Mouse (Mus musculus) forebrain, embryonic 14.5 days (tissue): ENCODE data around the gene Kdsr. TPM values are rescaled to one million over a fixed set of nuclear protein-coding genes. Genes with fewer than 3 reads are reported as not detected.
A peak's percentile ranks its signal among the peaks of the same experiment; 100 is the strongest.

ENCODE experiments used
- ATAC-seq: fragments of 200-750 bp; cut with Nextera tagmentation; 2 replicates; pipeline ENCODE4 v1.8.0; 2017; ENCODE audit warnings: mild to moderate bottlenecking, moderate library complexity
- DNase-seq: peaks from one replicate; pipeline ENCODE4 v3.0.0-alpha.2; 2015; ENCODE audit warnings: low spot score
- H3K27ac ChIP-seq: fragments of 300-500 bp; sonication (generic); 2 replicates; pipeline ENCODE4 v1.5.1; 2014; ENCODE audit warnings: low read depth, mild to moderate bottlenecking, control low read depth, low read length, moderate library complexity
- H3K27me3 ChIP-seq: fragments of 300-500 bp; sonication (generic); replicated peaks from 2 replicates; pipeline ENCODE4 v1.6.1; 2014; ENCODE audit warnings: low read length, control low read depth, mixed read lengths; ENCODE audit not compliant: control insufficient read depth, insufficient read depth
- H3K36me3 ChIP-seq: fragments of 300-500 bp; sonication (generic); 2 replicates; pipeline ENCODE4 v1.6.1; 2014; ENCODE audit warnings: low read length, control low read depth; ENCODE audit not compliant: control insufficient read depth, insufficient read depth
- H3K4me1 ChIP-seq: fragments of 300-500 bp; sonication (generic); 2 replicates; pipeline ENCODE4 v1.6.1; 2014; ENCODE audit warnings: antibody characterized with exemption, low read length, control low read depth; ENCODE audit not compliant: control insufficient read depth, insufficient read depth
- H3K4me2 ChIP-seq: fragments of 300-500 bp; sonication (generic); 2 replicates; pipeline ENCODE4 v1.6.1; 2014; ENCODE audit warnings: mild to moderate bottlenecking, control low read depth, low read length
- H3K4me3 ChIP-seq: fragments of 300-500 bp; sonication (generic); 2 replicates; pipeline ENCODE4 v1.5.1; 2014; ENCODE audit warnings: low read depth, low read length, control low read depth
- H3K9ac ChIP-seq: fragments of 300-500 bp; sonication (generic); 2 replicates; pipeline ENCODE4 v1.6.1; 2014; ENCODE audit warnings: mild to moderate bottlenecking, low read length, control low read depth, moderate library complexity
- H3K9me3 ChIP-seq: fragments of 300-500 bp; sonication (generic); replicated peaks from 2 replicates; pipeline ENCODE4 v1.6.1; 2016; ENCODE audit warnings: low read length, control low read depth, mixed read lengths; ENCODE audit not compliant: control insufficient read depth
- WGBS: fragments of 180-500 bp; shearing (Covaris S2); extraction: QIAGEN DNeasy Blood & Tissue Kit; methylation state at CpG from one replicate; pipeline ENCODE4 v1.1.7; 2014; 5-methylcytosine and 5-hydroxymethylcytosine counted together
- polyA plus RNA-seq: library from polyadenylated mRNA; unstranded; fragments of >200 nt; fragmentation: Nextera tagmentation; extraction: Ambion mirVana; gene quantifications from 2 replicates; pipeline ENCODE4 v1.2.1, GENCODE M21; 2014

The Kdsr gene
- polyA plus RNA-seq, 1 experiment from 2014 or later = 13.7 TPM

GRCm38 (mm10) chr1:106690887-106691286 is 68.6 kb downstream of the Kdsr start:
- no peak overlapping the region for H3K27ac ChIP-seq
- no peaks in the 10 kb centered on the region for H3K27me3 ChIP-seq
- H3K9me3 ChIP-seq = no peaks in the 10 kb centered on the region
- H3K4me2 ChIP-seq = no peak overlapping the region
- DNase-seq = peak; percentile 77
- H3K36me3 ChIP-seq = no peaks in the 10 kb centered on the region
- 46% methylated on average over 6 of the region's 6 CpGs for WGBS
- ATAC-seq = peak; percentile 85; the same call in 1 of the 2 replicates
- no peak overlapping the region for H3K9ac ChIP-seq
- H3K4me1 ChIP-seq = no peaks in the 10 kb centered on the region
- no peak overlapping the region for H3K4me3 ChIP-seq

GRCm38 (mm10) chr1:106688161-106688516 is 71.4 kb downstream of the Kdsr start:
- no peak overlapping the region for H3K27ac ChIP-seq
- H3K9ac ChIP-seq = no peak overlapping the region
- no peaks in the 10 kb centered on the region for H3K36me3 ChIP-seq
- H3K9me3 ChIP-seq = no peaks in the 10 kb centered on the region
- H3K4me1 ChIP-seq = no peaks in the 10 kb centered on the region
- 83% methylated on average over 5 of the region's 5 CpGs for WGBS
- no peak overlapping the region for H3K4me2 ChIP-seq
- no peak overlapping the region for H3K4me3 ChIP-seq
- H3K27me3 ChIP-seq = no peaks in the 10 kb centered on the region
- DNase-seq (no peak), ATAC-seq (no peak)

- WGBS = 88% methylated on average over 18 of the region's 18 CpGs
These were observed 71.9 kb downstream of the Kdsr start for GRCm38 (mm10) chr1:106687435-106688160.

GRCm38 (mm10) chr1:106685702-106686101 is 73.8 kb downstream of the Kdsr start:
- Histone ChIP-seq H3K4me2 (no peak overlapping the region), H3K4me1 (no peaks in the 10 kb centered on the region), H3K27me3 (no peaks in the 10 kb centered on the region), H3K9ac (no peak overlapping the region), H3K9me3 (no peaks in the 10 kb centered on the region), H3K27ac (no peak overlapping the region), H3K4me3 (no peak overlapping the region), H3K36me3 (no peaks in the 10 kb centered on the region)
- 46% methylated on average over 2 of the region's 2 CpGs for WGBS
- peak; percentile 49 for DNase-seq
- ATAC-seq = no peak

More at GRCm38 (mm10) chr1:106687435-106688160, 71.9 kb downstream of the Kdsr start:
- no peaks in the 10 kb centered on the region for H3K9me3 ChIP-seq
- ATAC-seq (no peak), DNase-seq (no peak)
- H3K4me1 ChIP-seq = no peaks in the 10 kb centered on the region
- no peak overlapping the region for H3K4me2 ChIP-seq
- H3K27me3 ChIP-seq = no peaks in the 10 kb centered on the region
- H3K36me3 ChIP-seq = no peaks in the 10 kb centered on the region
- H3K4me3 ChIP-seq = no peak overlapping the region
- no peak overlapping the region for H3K9ac ChIP-seq
- H3K27ac ChIP-seq = no peak overlapping the region

- Histone ChIP-seq H3K27me3 (no peaks in the 10 kb centered on the region), H3K9me3 (no peaks in the 10 kb centered on the region), H3K4me1 (no peaks in the 10 kb centered on the region), H3K4me3 (no peak overlapping the region), H3K9ac (no peak overlapping the region), H3K27ac (no peak overlapping the region), H3K36me3 (no peaks in the 10 kb centered on the region), H3K4me2 (no peak overlapping the region)
- WGBS = 87% methylated on average over 3 of the region's 3 CpGs
- no peak for ATAC-seq
- no peak for DNase-seq
These were observed 75.0 kb downstream of the Kdsr start for GRCm38 (mm10) chr1:106684546-106684945.

- Histone ChIP-seq H3K27me3 (no peaks in the 10 kb centered on the region), H3K9me3 (no peaks in the 10 kb centered on the region), H3K4me2 (no peak overlapping the region), H3K27ac (no peak overlapping the region), H3K4me1 (no peaks in the 10 kb centered on the region), H3K9ac (no peak overlapping the region), H3K4me3 (no peak overlapping the region), H3K36me3 (no peaks in the 10 kb centered on the region)
- no peak for DNase-seq
- WGBS = 88% methylated on average over 3 of the region's 3 CpGs
- ATAC-seq = no peak
These were observed 76.7 kb downstream of the Kdsr start for GRCm38 (mm10) chr1:106682829-106683228.

- Histone ChIP-seq H3K36me3 (no peaks in the 10 kb centered on the region), H3K9me3 (no peaks in the 10 kb centered on the region), H3K9ac (no peak overlapping the region), H3K4me1 (no peaks in the 10 kb centered on the region), H3K4me3 (no peak overlapping the region), H3K27me3 (no peaks in the 10 kb centered on the region), H3K4me2 (no peak overlapping the region), H3K27ac (no peak overlapping the region)
- no peak for ATAC-seq
- DNase-seq = no peak
- WGBS = 89% methylated on average over 6 of the region's 6 CpGs
These were observed 79.6 kb downstream of the Kdsr start for GRCm38 (mm10) chr1:106679800-106680515.

GRCm38 (mm10) chr1:106678060-106678478 is 81.5 kb downstream of the Kdsr start:
- no peaks in the 10 kb centered on the region for H3K4me1 ChIP-seq
- WGBS = 88% methylated on average over 5 of the region's 5 CpGs
- H3K27ac ChIP-seq = no peak overlapping the region
- no peak overlapping the region for H3K4me3 ChIP-seq
- no peaks in the 10 kb centered on the region for H3K27me3 ChIP-seq
- no peak overlapping the region for H3K4me2 ChIP-seq
- DNase-seq (no peak), ATAC-seq (no peak)
- no peaks in the 10 kb centered on the region for H3K36me3 ChIP-seq
- H3K9ac ChIP-seq = no peak overlapping the region
- no peaks in the 10 kb centered on the region for H3K9me3 ChIP-seq
